Mouse (Mus musculus): ENCODE measurements around the gene Brd7. TPM values are rescaled to one million over a fixed set of nuclear protein-coding genes. Genes with fewer than 3 reads are reported as not detected.

The Brd7 gene
- polyA plus RNA-seq, 1 experiment: 13.1 TPM

- H3K36me3 ChIP-seq (ENCODE audit: control insufficient read depth, insufficient read depth, low read length): no peaks in the 10 kb centered on the region
- no peak overlapping the region for H3K27ac ChIP-seq (ENCODE audit: insufficient read depth, low read depth, low read length)
- H3K4me1 ChIP-seq (ENCODE audit: control insufficient read depth, insufficient read depth, insufficient read length, low read length): no peaks in the 10 kb centered on the region
- whole genome bisulfite sequencing: 64% methylated on average over 7 of the region's 7 CpGs
- no peak overlapping the region for H3K4me3 ChIP-seq (ENCODE audit: low read depth, low read length)
- no peaks in the 10 kb centered on the region for H3K27me3 ChIP-seq (ENCODE audit: control insufficient read depth, insufficient read depth, low read length)
- TF ChIP-seq CTCF (IDR thresholded peaks at IDR 0.05; ENCODE audit: extremely low read depth, insufficient read length, insufficient replicate concordance, low read depth, low read length) (no peak), POLR2A (IDR thresholded peaks at IDR 0.05; ENCODE audit: low read depth, low read length) (no peak)
Measured at GRCm38 (mm10) chr8:88388691-88389239, 26.8 kb upstream of the Brd7 start.

- WGBS: 81% methylated on average over 8 of the region's 8 CpGs
- Histone ChIP-seq H3K27ac (ENCODE audit: insufficient read depth, low read depth, low read length) (no peak overlapping the region), H3K27me3 (ENCODE audit: control insufficient read depth, insufficient read depth, low read length) (no peaks in the 10 kb centered on the region), H3K4me3 (ENCODE audit: low read depth, low read length) (no peak overlapping the region), H3K4me1 (ENCODE audit: control insufficient read depth, insufficient read depth, insufficient read length, low read length) (no peaks in the 10 kb centered on the region), H3K36me3 (ENCODE audit: control insufficient read depth, insufficient read depth, low read length) (no peaks in the 10 kb centered on the region)
- TF ChIP-seq POLR2A (IDR thresholded peaks at IDR 0.05; ENCODE audit: low read depth, low read length) (no peak), CTCF (IDR thresholded peaks at IDR 0.05; ENCODE audit: extremely low read depth, insufficient read length, insufficient replicate concordance, low read depth, low read length) (no peak)
Measured at GRCm38 (mm10) chr8:88387874-88388273, 25.9 kb upstream of the Brd7 start.

- H3K27ac ChIP-seq (ENCODE audit: insufficient read depth, low read depth, low read length): no peak overlapping the region
- no peaks in the 10 kb centered on the region for H3K27me3 ChIP-seq (ENCODE audit: control insufficient read depth, insufficient read depth, low read length)
- H3K36me3 ChIP-seq (ENCODE audit: control insufficient read depth, insufficient read depth, low read length): no peaks in the 10 kb centered on the region
- H3K4me1 ChIP-seq (ENCODE audit: control insufficient read depth, insufficient read depth, insufficient read length, low read length): no peaks in the 10 kb centered on the region
- no peak overlapping the region for H3K4me3 ChIP-seq (ENCODE audit: low read depth, low read length)
- no peak for TF ChIP-seq POLR2A (IDR thresholded peaks at IDR 0.05; ENCODE audit: low read depth, low read length)
- no peak for TF ChIP-seq CTCF (IDR thresholded peaks at IDR 0.05; ENCODE audit: extremely low read depth, insufficient read length, insufficient replicate concordance, low read depth, low read length)
- 89% methylated on average over 2 of the region's 2 CpGs for WGBS
Measured at GRCm38 (mm10) chr8:88383164-88383556, 21.2 kb upstream of the Brd7 start.

- TF ChIP-seq POLR2A (IDR thresholded peaks at IDR 0.05; ENCODE audit: low read depth, low read length): no peak
- TF ChIP-seq CTCF (IDR thresholded peaks at IDR 0.05; ENCODE audit: extremely low read depth, insufficient read length, insufficient replicate concordance, low read depth, low read length): no peak
- 80% methylated on average over 31 of the region's 31 CpGs for WGBS
- no peaks in the 10 kb centered on the region for H3K36me3 ChIP-seq (ENCODE audit: control insufficient read depth, insufficient read depth, low read length)
- no peaks in the 10 kb centered on the region for H3K4me1 ChIP-seq (ENCODE audit: control insufficient read depth, insufficient read depth, insufficient read length, low read length)
- H3K27ac ChIP-seq (ENCODE audit: insufficient read depth, low read depth, low read length): no peak overlapping the region
- H3K4me3 ChIP-seq (ENCODE audit: low read depth, low read length): no peak overlapping the region
- H3K27me3 ChIP-seq (ENCODE audit: control insufficient read depth, insufficient read depth, low read length): no peaks in the 10 kb centered on the region
Measured at GRCm38 (mm10) chr8:88382311-88383163, 20.5 kb upstream of the Brd7 start.

- H3K27me3 ChIP-seq (ENCODE audit: control insufficient read depth, insufficient read depth, low read length): no peaks in the 10 kb centered on the region
- TF ChIP-seq POLR2A (IDR thresholded peaks at IDR 0.05; ENCODE audit: low read depth, low read length): no peak
- no peak for TF ChIP-seq CTCF (IDR thresholded peaks at IDR 0.05; ENCODE audit: extremely low read depth, insufficient read length, insufficient replicate concordance, low read depth, low read length)
- WGBS: 72% methylated on average over 7 of the region's 7 CpGs
Measured at GRCm38 (mm10) chr8:88380497-88380896, 18.5 kb upstream of the Brd7 start.

GRCm38 (mm10) chr8:88376836-88377582 is 15.0 kb upstream of the Brd7 start:
- Histone ChIP-seq H3K36me3 (ENCODE audit: control insufficient read depth, insufficient read depth, low read length) (no peaks in the 10 kb centered on the region), H3K4me3 (ENCODE audit: low read depth, low read length) (no peak overlapping the region), H3K27me3 (ENCODE audit: control insufficient read depth, insufficient read depth, low read length) (no peaks in the 10 kb centered on the region), H3K4me1 (ENCODE audit: control insufficient read depth, insufficient read depth, insufficient read length, low read length) (no peaks in the 10 kb centered on the region), H3K27ac (ENCODE audit: insufficient read depth, low read depth, low read length) (no peak overlapping the region)
- WGBS: 21% methylated on average over 19 of the region's 19 CpGs
- no peak for TF ChIP-seq POLR2A (IDR thresholded peaks at IDR 0.05; ENCODE audit: low read depth, low read length)
- no peak for TF ChIP-seq CTCF (IDR thresholded peaks at IDR 0.05; ENCODE audit: extremely low read depth, insufficient read length, insufficient replicate concordance, low read depth, low read length)

More at GRCm38 (mm10) chr8:88380497-88380896, 18.5 kb upstream of the Brd7 start:
- H3K4me1 ChIP-seq (ENCODE audit: control insufficient read depth, insufficient read depth, insufficient read length, low read length): no peaks in the 10 kb centered on the region
- no peak overlapping the region for H3K4me3 ChIP-seq (ENCODE audit: low read depth, low read length)
- no peak overlapping the region for H3K27ac ChIP-seq (ENCODE audit: insufficient read depth, low read depth, low read length)
- H3K36me3 ChIP-seq (ENCODE audit: control insufficient read depth, insufficient read depth, low read length): no peaks in the 10 kb centered on the region

GRCm38 (mm10) chr8:88371522-88371921 is 9.5 kb upstream of the Brd7 start:
- Histone ChIP-seq H3K4me3 (ENCODE audit: low read depth, low read length) (no peak overlapping the region), H3K27me3 (ENCODE audit: control insufficient read depth, insufficient read depth, low read length) (no peaks in the 10 kb centered on the region), H3K4me1 (ENCODE audit: control insufficient read depth, insufficient read depth, insufficient read length, low read length) (no peaks in the 10 kb centered on the region; the same call in 1 of the 2 replicates), H3K36me3 (ENCODE audit: control insufficient read depth, insufficient read depth, low read length) (no peaks in the 10 kb centered on the region), H3K27ac (ENCODE audit: insufficient read depth, low read depth, low read length) (no peak overlapping the region)
- TF ChIP-seq CTCF (IDR thresholded peaks at IDR 0.05; ENCODE audit: extremely low read depth, insufficient read length, insufficient replicate concordance, low read depth, low read length) (no peak), POLR2A (IDR thresholded peaks at IDR 0.05; ENCODE audit: low read depth, low read length) (no peak)
- 86% methylated on average over 2 of the region's 2 CpGs for WGBS
